Mouse (Mus musculus) brain, embryonic 18.5 days (tissue): ENCODE measurements around the gene Car9.

Experiments
- DNase-seq: peaks from one replicate; pipeline ENCODE4 v3.0.0-alpha.2; 2012; ENCODE audit warnings: low read depth, low spot score

Car9 gene

DNA sequence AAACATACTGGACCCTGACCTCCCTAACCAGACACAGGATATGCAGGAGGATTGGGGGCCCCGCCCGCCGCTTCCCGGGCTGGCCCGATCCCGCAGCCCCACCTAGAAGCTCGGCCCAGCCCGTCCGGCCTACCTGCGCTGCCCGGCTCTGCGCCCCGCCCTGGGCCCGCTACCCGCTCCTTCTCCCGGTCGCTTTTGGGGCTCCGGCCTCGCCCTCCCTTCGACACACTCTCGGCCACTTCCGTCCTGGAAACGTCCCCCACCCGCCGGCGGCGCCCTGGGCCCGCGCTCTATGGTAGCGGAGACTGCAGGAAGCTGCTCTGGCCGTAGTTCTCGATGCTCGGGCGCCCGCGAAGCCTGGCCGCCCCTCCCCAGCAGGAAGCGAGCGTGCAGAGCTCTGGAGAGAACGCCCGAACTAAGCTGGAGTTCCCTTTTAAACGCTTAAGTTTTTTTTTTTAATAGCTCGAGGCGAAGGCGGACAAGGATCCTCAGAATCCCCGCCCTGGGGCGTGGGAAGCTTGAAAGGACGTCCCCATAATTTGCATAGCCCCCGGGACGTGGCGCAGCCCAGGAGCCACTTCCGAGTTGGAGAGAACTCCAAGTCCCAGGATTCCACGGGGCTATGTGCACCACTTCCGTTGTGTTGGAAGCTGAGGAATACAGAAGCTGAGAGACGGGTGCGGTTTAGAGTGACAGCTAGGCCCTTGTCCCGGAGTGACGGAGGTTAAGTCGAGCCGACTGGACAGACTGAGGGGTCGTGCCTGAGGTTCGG lies 55.4 kb downstream of the Car9 start, which contains the start of the genes Creb3 and Tln1:
Gene Creb3 (plus strand): TSS at position 336 of the 772 bp plus-strand sequence.
Gene Tln1 (minus strand): TSS at position 695 of the 772 bp plus-strand sequence.
- DNase-seq: peak; percentile 90

DNA sequence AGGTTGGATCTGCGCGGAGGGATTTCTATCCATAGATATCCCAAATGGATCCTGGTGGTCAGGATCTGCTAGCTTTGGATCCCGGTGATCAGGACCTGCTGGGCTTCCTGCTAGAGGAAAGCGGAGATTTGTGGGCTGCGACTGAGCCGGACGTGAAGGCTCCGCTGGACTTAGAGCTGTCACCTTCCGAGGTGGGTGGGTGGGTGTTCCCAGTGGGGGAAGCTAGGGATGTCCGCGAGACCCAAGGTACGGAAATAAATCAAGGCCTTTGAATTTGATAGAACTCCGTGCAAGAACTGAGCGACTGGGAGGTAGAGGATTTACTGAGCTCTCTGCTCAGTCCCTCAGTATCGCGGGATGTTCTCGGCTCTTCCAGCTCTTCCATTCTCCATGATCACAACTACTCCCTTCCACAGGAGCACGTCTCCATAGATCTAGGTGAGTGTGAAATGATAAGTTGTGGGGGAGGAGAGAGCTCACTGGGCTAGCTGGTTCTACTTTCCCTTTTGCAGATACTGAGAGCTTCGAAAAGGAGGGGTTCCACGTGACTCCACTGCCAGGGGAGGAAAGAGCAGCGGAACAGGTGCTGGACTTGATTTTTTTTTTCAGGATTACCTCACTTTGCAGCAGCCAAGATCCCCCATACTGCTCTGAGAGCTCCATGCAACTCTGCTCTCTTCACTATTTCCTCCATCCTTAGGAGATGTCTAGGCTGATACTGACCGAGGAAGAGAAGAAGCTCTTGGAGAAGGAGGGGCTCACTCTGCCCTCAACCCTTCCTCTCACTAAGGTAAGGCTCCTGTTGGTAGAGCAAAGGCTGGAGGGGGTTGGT lies 56.2 kb downstream of the Car9 start:
- DNase-seq: no peak
